In genomic region chr19:16529293-16529920, GRCm38 (mm10) we compare ENCODE assay signal across 11 mouse cellular contexts.
DNase-seq lines count a peak whose midpoint lies in the region; ATAC-seq and TF ChIP-seq lines count a peak whose summit lies in the region.
"Had no signal": no experiment of that assay in that cellular context is flagged by ENCODE, and none has a peak within 500 bp of the region (broad histone marks: within the 10 kb centered on the region; RNA-seq: fewer than 3 reads in every experiment).

No protein-coding gene starts in this region.

- H3K9ac ChIP-seq in heart, postnatal 0 days (replicated peaks; ENCODE audit: low read depth, low read length): no peak overlapping the region
- H3K9ac ChIP-seq: heart, embryonic 15.5 days; stomach, embryonic 15.5 days had no signal

- no peaks in the 10 kb centered on the region for H3K27me3 ChIP-seq in heart, postnatal 0 days (ENCODE audit: control insufficient read depth, insufficient read depth, low read length)
- no peaks in the 10 kb centered on the region for H3K27me3 ChIP-seq in splenic B cell, adult 2 months (ENCODE audit: control insufficient read depth, insufficient read depth, low read length, poor library complexity, severe bottlenecking)
- H3K27me3 ChIP-seq in forebrain, embryonic 10.5 days (ENCODE audit: poor library complexity, severe bottlenecking): no peaks in the 10 kb centered on the region
- H3K27me3 ChIP-seq: heart, embryonic 15.5 days; megakaryocyte, embryonic 14.5 days; stomach, embryonic 15.5 days had no signal

- H3K4me1 ChIP-seq in heart, postnatal 0 days (ENCODE audit: control insufficient read depth, insufficient read depth): no peaks in the 10 kb centered on the region
- peaks cover 9% of the 10 kb centered on the region for H3K4me1 ChIP-seq in forebrain, embryonic 10.5 days
- H3K4me1 ChIP-seq: heart, embryonic 15.5 days had no signal

- peak; percentile 60 for TF ChIP-seq CTCF in heart, postnatal 0 days (IDR thresholded peaks at IDR 0.05; ENCODE audit: low read depth)

- H3K4me3 ChIP-seq in heart, postnatal 0 days (ENCODE audit: low read depth, low read length): no peak overlapping the region
- H3K4me3 ChIP-seq in forebrain, embryonic 10.5 days: no peak overlapping the region
- H3K4me3 ChIP-seq: heart, embryonic 15.5 days; megakaryocyte, embryonic 14.5 days; stomach, embryonic 15.5 days had no signal

- H3K36me3 ChIP-seq in heart, postnatal 0 days (replicated peaks; ENCODE audit: control insufficient read depth, insufficient read depth, low read length): no peaks in the 10 kb centered on the region
- H3K36me3 ChIP-seq in splenic B cell, adult 2 months (ENCODE audit: control insufficient read depth, insufficient read depth, low read length, poor library complexity, severe bottlenecking): no peaks in the 10 kb centered on the region
- no peaks in the 10 kb centered on the region for H3K36me3 ChIP-seq in forebrain, embryonic 10.5 days (replicated peaks)
- H3K36me3 ChIP-seq: heart, embryonic 15.5 days; stomach, embryonic 15.5 days had no signal

- TF ChIP-seq EP300 in heart, postnatal 0 days (IDR thresholded peaks at IDR 0.05; ENCODE audit: low read depth): no peak

- no peak overlapping the region for H3K27ac ChIP-seq in heart, postnatal 0 days (ENCODE audit: low read depth)
- H3K27ac ChIP-seq in forebrain, embryonic 10.5 days: no peak overlapping the region
- H3K27ac ChIP-seq: heart, embryonic 15.5 days; stomach, embryonic 15.5 days had no signal

- no peak for DNase-seq in heart, postnatal 0 days (ENCODE audit: low spot score)
- DNase-seq in heart, adult 8-10 months (ENCODE audit: low spot score): no peak
- DNase-seq in A20 (ENCODE audit: low read depth, low spot score) (peak; percentile 19), R1 (ENCODE audit: low read depth, low spot score) (peak; percentile 20)
- peak; percentile 50 for DNase-seq in kidney, postnatal 10 days
- DNase-seq in splenic B cell, adult 2 months (ENCODE audit: low read depth, low spot score): peak; percentile 30
- DNase-seq in layer of hippocampus, postnatal 14 days (ENCODE audit: low spot score in 2 of 2): no peak
- DNase-seq in forebrain, embryonic 10.5 days (ENCODE audit: extremely low spot score, low spot score): no peak

- no peaks in the 10 kb centered on the region for H3K9me3 ChIP-seq in heart, postnatal 0 days (replicated peaks; ENCODE audit: control insufficient read depth, low read length)
- no peaks in the 10 kb centered on the region for H3K9me3 ChIP-seq in forebrain, embryonic 10.5 days
- H3K9me3 ChIP-seq: heart, embryonic 15.5 days; megakaryocyte, embryonic 14.5 days; stomach, embryonic 15.5 days had no signal

- H3K4me2 ChIP-seq in heart, postnatal 0 days (ENCODE audit: low read depth, low read length): no peak overlapping the region
- H3K4me2 ChIP-seq: heart, embryonic 15.5 days; stomach, embryonic 15.5 days had no signal

- ATAC-seq in heart, postnatal 0 days (ENCODE audit: insufficient read depth, low read depth): no peak

Comparison
In these comparisons a context has a peak if more than half of its experiments do, and no peak if none do; other contexts are left out.
1. DNase-seq: peak in A20 (single experiment), R1 (single experiment), kidney, postnatal 10 days (single experiment) and splenic B cell, adult 2 months (single experiment); none in heart, postnatal 0 days (single experiment), heart, adult 8-10 months (single experiment), layer of hippocampus, postnatal 14 days (0 of 2) and forebrain, embryonic 10.5 days (single experiment).